Mouse (Mus musculus) liver, postnatal 0 days (tissue): ENCODE measurements around the gene Cldn4.
A peak's percentile ranks its signal among the peaks of the same experiment; 100 is the strongest.

Experiments used
- CTCF ChIP-seq: sonication (generic); IDR thresholded peaks from 2 replicates; pipeline ENCODE4 v1.5.1; 2016; ENCODE audit warnings: antibody characterized with exemption, low read depth
- EP300 ChIP-seq: IDR thresholded peaks from 2 replicates; pipeline ENCODE4 v1.6.1; 2016; ENCODE audit warnings: antibody characterized with exemption, low read depth, mild to moderate bottlenecking

DNA sequence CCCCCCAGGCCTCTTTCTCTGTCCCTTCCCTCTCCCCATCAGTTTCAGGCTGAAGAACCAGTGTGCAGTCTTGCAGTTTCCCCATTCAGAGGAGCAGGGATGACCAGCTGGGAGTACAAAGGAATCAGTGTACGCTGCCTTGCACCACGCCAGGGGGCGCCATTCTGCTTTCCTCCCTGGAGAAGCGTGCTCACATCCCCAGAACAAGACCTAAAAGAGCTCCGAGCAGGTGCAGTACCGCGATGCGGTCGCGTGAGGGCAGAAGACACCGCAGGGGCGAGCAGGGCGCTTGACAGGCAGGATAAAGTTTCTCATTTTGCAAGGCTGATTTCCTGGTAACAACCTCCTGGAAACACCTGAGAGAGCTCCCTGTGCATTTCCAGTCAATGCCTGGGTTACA is 39.6 kb downstream of the Cldn4 start:
- peak; percentile 99 for TF ChIP-seq CTCF
- no peak for TF ChIP-seq EP300
